Mouse (Mus musculus): ENCODE results near the gene Il4.

Il4 gene

DNA sequence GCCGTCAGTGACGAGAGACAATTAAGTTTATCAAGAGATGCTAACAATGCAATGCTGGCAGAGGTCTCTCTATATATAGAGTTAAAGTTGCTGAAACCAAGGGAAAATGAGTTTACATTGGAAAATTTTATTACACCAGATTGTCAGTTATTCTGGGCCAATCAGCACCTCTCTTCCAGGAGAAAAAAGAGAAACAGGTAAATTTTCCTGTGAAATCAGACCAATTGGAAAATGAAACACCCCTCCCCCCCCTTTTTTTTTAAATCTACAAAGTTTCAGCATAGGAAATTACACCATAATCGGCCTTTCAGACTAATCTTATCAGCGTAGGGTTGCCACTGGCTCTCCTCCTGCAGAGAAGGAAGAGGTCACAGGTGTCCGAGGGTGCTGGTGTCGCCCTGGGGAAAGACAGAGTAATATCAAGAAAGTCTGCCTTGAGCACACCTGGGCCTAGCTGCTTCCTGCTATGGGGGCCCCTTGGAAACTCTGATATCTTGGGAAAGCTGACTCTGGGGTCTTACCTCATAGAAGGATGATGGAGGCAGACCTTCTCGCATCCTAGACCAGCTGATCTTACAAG is at the start of gene Il4:
Il4 (minus strand) TSS at position 51 of the 580 bp plus-strand sequence.
- no peak for DNase-seq

DNA sequence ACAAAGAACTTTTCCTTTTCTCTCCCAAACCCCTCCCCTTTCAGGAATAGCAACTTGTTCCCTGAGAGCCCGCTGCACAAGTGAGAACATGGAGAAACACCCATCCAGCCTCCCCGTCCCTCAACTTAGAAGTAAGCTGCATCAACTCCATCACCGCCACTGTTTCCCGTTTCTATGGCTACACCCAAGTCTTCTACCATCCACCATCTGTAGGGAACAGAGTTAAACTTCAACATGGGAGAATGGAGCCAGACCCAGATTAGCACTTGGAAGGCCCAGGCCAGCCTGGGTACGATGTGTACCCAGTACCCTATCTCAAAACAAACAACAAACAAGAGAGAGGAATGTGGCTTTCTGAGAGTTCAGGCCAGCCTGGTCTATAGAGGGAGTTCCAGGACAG is 45.6 kb upstream of the Il4 start:
- no peak for DNase-seq

GRCm38 (mm10) chr11:53662794-53663674 is 44.6 kb upstream of the Il4 start:
- no peak for DNase-seq

DNA sequence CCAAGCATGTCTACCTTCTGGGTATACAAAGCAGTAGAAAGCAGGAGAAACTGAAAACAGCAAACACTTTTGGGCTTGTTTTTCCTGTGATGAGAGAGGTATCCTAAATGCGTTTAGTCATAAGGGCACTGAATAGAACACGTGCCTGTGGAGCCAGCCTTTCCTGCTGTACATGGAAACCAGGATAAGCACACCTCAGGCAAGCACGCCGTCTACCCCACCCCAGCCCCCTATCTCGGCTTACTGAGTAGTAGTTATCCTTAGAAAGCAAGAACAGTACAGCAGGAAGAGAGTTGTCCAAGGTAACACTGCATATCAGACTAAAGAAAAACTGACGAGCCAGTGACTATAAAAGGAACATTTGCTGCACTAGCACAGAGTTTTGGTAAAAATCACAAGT is 39.4 kb upstream of the Il4 start:
- no peak for DNase-seq

- DNase-seq = no peak
Observed at GRCm38 (mm10) chr11:53657381-53657780, 38.9 kb upstream of the Il4 start.

GRCm38 (mm10) chr11:53656558-53657202 is 38.2 kb upstream of the Il4 start:
- DNase-seq = no peak

GRCm38 (mm10) chr11:53655043-53655442 is 36.6 kb upstream of the Il4 start:
- DNase-seq = no peak

- DNase-seq = no peak
Observed at GRCm38 (mm10) chr11:53652427-53652826, 34.0 kb upstream of the Il4 start.

DNA sequence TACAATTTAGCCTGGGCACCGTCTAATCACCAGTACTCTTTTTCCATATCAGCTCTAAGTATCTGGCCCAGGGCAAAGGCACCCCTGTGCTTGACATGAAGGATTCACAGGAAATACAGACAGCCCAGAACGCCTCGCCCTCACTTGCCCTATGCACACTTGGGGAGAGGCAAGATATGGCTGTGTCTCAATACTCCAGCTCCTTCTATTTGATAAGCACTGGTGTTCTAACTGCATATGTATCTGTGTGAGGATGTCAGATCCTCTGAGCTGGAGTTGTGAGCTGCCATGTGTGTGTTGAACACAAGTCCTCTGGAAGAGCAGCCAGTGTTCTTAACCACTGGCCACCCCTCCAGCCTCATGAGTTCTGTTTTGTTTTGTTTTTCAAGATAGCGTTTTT is 33.0 kb upstream of the Il4 start:
- DNase-seq = no peak

DNA sequence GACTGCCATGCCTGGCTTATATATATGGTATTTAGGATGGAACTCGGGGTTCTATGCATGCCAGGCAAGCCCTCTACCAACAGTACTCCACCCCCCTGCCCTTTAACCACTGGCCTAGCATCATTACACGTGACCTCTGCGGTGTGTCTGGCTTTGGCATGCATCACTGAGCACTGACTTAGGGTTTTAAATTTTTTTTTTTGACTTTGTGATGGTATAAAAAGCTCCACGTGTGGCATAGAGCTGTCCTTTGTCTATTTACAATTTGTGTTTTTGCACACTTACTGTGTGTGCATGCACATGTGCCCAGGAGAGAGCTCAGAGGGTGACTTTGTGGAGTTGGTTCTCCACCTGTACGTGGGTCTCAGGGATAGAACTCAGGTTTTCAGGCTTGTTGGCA is 25.5 kb upstream of the Il4 start:
- no peak for DNase-seq

DNA sequence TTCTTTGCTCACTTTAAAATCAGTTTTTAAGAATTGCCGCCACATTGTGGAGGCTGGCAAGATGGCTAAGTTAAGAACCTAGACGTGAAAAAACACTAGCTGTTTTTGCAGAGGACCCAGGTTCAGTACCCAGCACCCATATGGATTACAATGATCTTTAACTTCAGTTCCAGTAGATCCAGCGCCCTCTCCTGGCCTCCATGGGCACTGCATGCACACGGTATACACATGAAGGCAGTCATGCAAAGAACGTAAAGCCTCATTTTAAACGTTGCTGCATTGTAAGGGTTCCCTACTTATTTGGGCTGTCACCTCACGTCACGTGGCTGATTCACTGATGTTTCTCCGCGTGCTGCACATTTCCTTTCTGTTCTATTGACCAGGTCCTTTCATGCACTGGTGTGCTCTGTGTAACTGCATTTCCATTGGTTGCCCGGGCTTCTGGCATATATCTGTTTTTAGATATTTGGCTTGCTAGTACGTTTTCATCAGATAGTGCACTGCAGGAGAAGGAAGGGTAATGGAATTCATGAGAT is 24.3 kb upstream of the Il4 start:
- DNase-seq = no peak

GRCm38 (mm10) chr11:53637803-53638260 is 19.4 kb upstream of the Il4 start:
- no peak for DNase-seq

- peak; percentile 63 for DNase-seq
Observed at GRCm38 (mm10) chr11:53637046-53637802, 18.8 kb upstream of the Il4 start.

DNA sequence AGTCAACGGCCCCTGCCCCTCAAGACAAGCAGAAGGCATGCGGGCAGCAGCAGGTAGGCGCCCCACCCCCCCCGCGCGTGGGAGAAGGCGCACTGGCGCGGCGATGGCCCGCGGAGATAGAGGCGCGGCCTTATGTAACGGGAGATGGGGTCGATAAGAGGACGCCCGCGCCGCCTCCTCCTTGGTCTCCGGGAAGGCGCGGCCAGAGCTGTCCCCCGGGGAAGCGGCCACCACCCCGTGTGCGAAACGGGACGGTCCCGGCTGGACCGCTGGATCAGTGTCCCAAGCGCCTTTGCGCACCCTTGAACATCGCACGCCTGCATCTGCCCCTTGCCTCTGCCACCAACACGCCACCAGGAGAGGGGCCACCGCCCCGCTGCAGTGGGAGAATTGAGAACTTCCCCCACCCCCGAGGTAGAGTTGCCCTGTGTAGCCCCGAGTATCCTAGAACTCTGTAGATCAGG is 17.7 kb upstream of the Il4 start:
- peak; percentile 48 for DNase-seq

GRCm38 (mm10) chr11:53635590-53636182 is 17.2 kb upstream of the Il4 start:
- DNase-seq = no peak

DNA sequence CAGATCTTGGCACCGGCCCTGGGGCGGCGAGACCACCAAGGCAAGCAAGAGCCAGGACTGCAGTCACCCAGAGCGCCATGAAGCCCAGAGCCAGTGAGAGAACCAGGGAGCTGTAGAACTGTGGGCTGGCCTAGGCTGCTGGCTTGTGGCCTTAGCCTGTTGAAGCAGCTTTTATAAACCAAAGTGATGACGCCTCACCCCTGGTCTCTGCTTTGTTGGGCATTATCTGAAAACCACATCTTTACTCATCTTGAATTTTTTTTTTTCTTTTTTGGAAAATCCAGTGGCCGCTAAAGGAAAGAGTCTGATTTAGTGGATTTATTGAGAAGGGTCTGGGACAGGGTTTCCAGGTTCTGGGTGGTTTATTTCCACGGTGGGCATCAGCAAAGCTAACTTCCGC is 16.1 kb upstream of the Il4 start, which contains the start of gene Il13:
Il13 (minus strand) TSS at position 147 of the 400 bp plus-strand sequence.
- DNase-seq = no peak

- no peak for DNase-seq
Observed at GRCm38 (mm10) chr11:53633644-53634043, 15.2 kb upstream of the Il4 start.

- DNase-seq = peak; percentile 31
Observed at GRCm38 (mm10) chr11:53632122-53632733, 13.8 kb upstream of the Il4 start.

- DNase-seq = peak; percentile 89
Observed at GRCm38 (mm10) chr11:53627859-53628258, 9.4 kb upstream of the Il4 start.

- DNase-seq = no peak
Observed at GRCm38 (mm10) chr11:53626802-53627373, 8.4 kb upstream of the Il4 start.

DNA sequence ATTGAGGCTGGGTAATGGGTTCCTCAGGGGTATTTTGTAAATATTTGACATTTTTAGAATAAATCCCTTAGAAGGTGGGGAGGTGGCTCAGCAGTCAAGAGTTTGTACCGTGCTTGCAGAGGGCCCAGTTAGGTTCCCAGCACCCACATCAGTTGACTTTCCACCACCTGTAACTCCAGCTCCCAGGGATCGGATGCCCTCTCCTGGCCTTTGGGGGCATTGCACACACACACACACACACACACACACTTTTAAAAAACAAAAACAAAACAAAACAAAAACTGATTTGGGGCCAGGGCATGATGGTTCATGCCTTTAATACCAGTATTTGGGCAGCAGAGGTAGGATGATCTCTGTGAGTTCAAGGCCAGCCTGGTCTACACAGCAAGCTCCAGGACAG is 5.7 kb upstream of the Il4 start:
- DNase-seq = no peak
